Mouse (Mus musculus) stomach, embryonic 14.5 days (tissue): Measurements from ENCODE around the gene Islr2. TPM values are rescaled to one million over a fixed set of nuclear protein-coding genes. Genes with fewer than 3 reads are reported as not detected.

ENCODE experiments used
- ATAC-seq: fragments of 200-750 bp; cut with Nextera tagmentation; 2 replicates; pipeline ENCODE4 v1.8.0; 2017; ENCODE audit warnings: low read depth, moderate TSS enrichment; ENCODE audit not compliant: insufficient number of reproducible peaks, insufficient read depth, low FRiP score
- H3K27ac ChIP-seq: fragments of 300-500 bp; sonication (generic); 2 replicates; pipeline ENCODE4 v1.5.1; 2014; ENCODE audit warnings: mild to moderate bottlenecking, low read length, moderate library complexity, mixed read lengths
- H3K27me3 ChIP-seq: fragments of 300-500 bp; sonication (generic); 2 replicates; pipeline ENCODE4 v1.6.1; 2014; ENCODE audit warnings: low read length, control low read depth, mixed read lengths; ENCODE audit not compliant: control insufficient read depth, insufficient read depth
- H3K36me3 ChIP-seq: fragments of 300-500 bp; sonication (generic); 2 replicates; pipeline ENCODE4 v1.6.1; 2014; ENCODE audit warnings: mild to moderate bottlenecking, control low read depth, low read length, moderate library complexity, mixed read lengths; ENCODE audit not compliant: control insufficient read depth, insufficient read depth
- H3K4me1 ChIP-seq: fragments of 300-500 bp; sonication (generic); 2 replicates; pipeline ENCODE4 v1.6.1; 2014; ENCODE audit warnings: low read length, control low read depth, mixed read lengths; ENCODE audit not compliant: control insufficient read depth, insufficient read depth
- H3K4me2 ChIP-seq: fragments of 300-500 bp; sonication (generic); replicated peaks from 2 replicates; pipeline ENCODE4 v1.6.1; 2014; ENCODE audit warnings: low read depth, low read length, control low read depth
- H3K4me3 ChIP-seq: fragments of 300-500 bp; sonication (generic); 2 replicates; pipeline ENCODE4 v1.5.1; 2014; ENCODE audit warnings: low read depth, low read length, control low read depth
- H3K9ac ChIP-seq: fragments of 300-500 bp; sonication (generic); replicated peaks from 2 replicates; pipeline ENCODE4 v1.6.1; 2014; ENCODE audit warnings: low read depth, mild to moderate bottlenecking, control low read depth, low read length, moderate library complexity, mixed read lengths
- H3K9me3 ChIP-seq: fragments of 300-500 bp; sonication (generic); 2 replicates; pipeline ENCODE4 v1.6.1; 2016; ENCODE audit warnings: low read depth, low read length, control low read depth; ENCODE audit not compliant: control insufficient read depth
- WGBS: fragments of 180-500 bp; shearing (Covaris S2); extraction: QIAGEN DNeasy Blood & Tissue Kit; methylation state at CpG from one replicate; pipeline ENCODE4 v1.1.7; 2014; 5-methylcytosine and 5-hydroxymethylcytosine counted together
- polyA plus RNA-seq: library from polyadenylated mRNA; unstranded; fragments of >200 nt; fragmentation: Nextera tagmentation; extraction: Ambion mirVana; gene quantifications from 2 replicates; pipeline ENCODE4 v1.2.1, GENCODE M21; 2014

Islr2 gene
- polyA plus RNA-seq, 1 experiment from 2014 or later: 1.7 TPM

- H3K27ac ChIP-seq: no peak overlapping the region
- no peaks in the 10 kb centered on the region for H3K36me3 ChIP-seq
- H3K27me3 ChIP-seq: peaks cover 69% of the 10 kb centered on the region
- peak overlapping the region; percentile 7; the same call in 1 of the 2 replicates for H3K4me3 ChIP-seq
- 3% methylated on average over 24 of the region's 24 CpGs for WGBS
- H3K9ac ChIP-seq: no peak overlapping the region
- ATAC-seq: no peak
- no peaks in the 10 kb centered on the region for H3K9me3 ChIP-seq
- H3K4me2 ChIP-seq: peak overlapping the region; percentile 23; the same call in 1 of the 2 replicates
- peaks cover 32% of the 10 kb centered on the region for H3K4me1 ChIP-seq
Measured at GRCm38 (mm10) chr9:58201091-58201842, 2.9 kb downstream of the Islr2 start.

GRCm38 (mm10) chr9:58200270-58201090 lies 3.6 kb downstream of the Islr2 start:
- Histone ChIP-seq H3K36me3 (no peaks in the 10 kb centered on the region), H3K27me3 (peaks cover 75% of the 10 kb centered on the region), H3K4me3 (no peak overlapping the region), H3K27ac (no peak overlapping the region), H3K9me3 (no peaks in the 10 kb centered on the region), H3K4me1 (peaks cover 36% of the 10 kb centered on the region), H3K4me2 (no peak overlapping the region), H3K9ac (no peak overlapping the region)
- WGBS: 14% methylated on average over 11 of the region's 11 CpGs
- no peak for ATAC-seq

- Histone ChIP-seq H3K9me3 (no peaks in the 10 kb centered on the region), H3K9ac (no peak overlapping the region), H3K27me3 (peaks cover 77% of the 10 kb centered on the region), H3K4me1 (peaks cover 36% of the 10 kb centered on the region), H3K4me2 (peak overlapping the region; percentile 10; the same call in 1 of the 2 replicates), H3K4me3 (peak overlapping the region; percentile 24; the same call in 1 of the 2 replicates), H3K27ac (no peak overlapping the region), H3K36me3 (no peaks in the 10 kb centered on the region)
- ATAC-seq: no peak
- 1% methylated on average over 41 of the region's 41 CpGs for WGBS
Measured at GRCm38 (mm10) chr9:58199381-58200269, 4.5 kb downstream of the Islr2 start.

- H3K4me2 ChIP-seq: peak overlapping the region; percentile 10; the same call in 1 of the 2 replicates
- H3K27me3 ChIP-seq: peaks cover 77% of the 10 kb centered on the region
- no peaks in the 10 kb centered on the region for H3K36me3 ChIP-seq
- ATAC-seq: no peak
- no peaks in the 10 kb centered on the region for H3K9me3 ChIP-seq
- WGBS: 3% methylated on average over 38 of the region's 38 CpGs
- no peak overlapping the region for H3K9ac ChIP-seq
- H3K27ac ChIP-seq: no peak overlapping the region
- peak overlapping the region; percentile 24 for H3K4me3 ChIP-seq
- peaks cover 36% of the 10 kb centered on the region for H3K4me1 ChIP-seq
Measured at GRCm38 (mm10) chr9:58198801-58199371, 5.2 kb downstream of the Islr2 start.

- Histone ChIP-seq H3K9ac (no peak overlapping the region), H3K4me2 (peak overlapping the region; percentile 42), H3K9me3 (no peaks in the 10 kb centered on the region), H3K27me3 (peaks cover 70% of the 10 kb centered on the region), H3K27ac (no peak overlapping the region), H3K4me3 (peak overlapping the region; percentile 24), H3K4me1 (peaks cover 36% of the 10 kb centered on the region), H3K36me3 (no peaks in the 10 kb centered on the region)
- ATAC-seq: peak; percentile 20; the same call in 1 of the 2 replicates
- 1% methylated on average over 58 of the region's 58 CpGs for WGBS
Measured at GRCm38 (mm10) chr9:58197781-58198701, 6.1 kb downstream of the Islr2 start.

GRCm38 (mm10) chr9:58196610-58197567 lies 7.2 kb downstream of the Islr2 start:
- peaks cover 61% of the 10 kb centered on the region for H3K27me3 ChIP-seq

More at GRCm38 (mm10) chr9:58196610-58197567, 7.2 kb downstream of the Islr2 start:
- Histone ChIP-seq H3K9ac (no peak overlapping the region), H3K4me2 (peak overlapping the region; percentile 42), H3K9me3 (no peaks in the 10 kb centered on the region), H3K27ac (no peak overlapping the region), H3K36me3 (no peaks in the 10 kb centered on the region), H3K4me3 (peak overlapping the region; percentile 24; the same call in 1 of the 2 replicates), H3K4me1 (peaks cover 36% of the 10 kb centered on the region)
- 3% methylated on average over 46 of the region's 46 CpGs for WGBS
- ATAC-seq: no peak
